Mouse (Mus musculus): ENCODE results near the gene Slc16a5.

DNA sequence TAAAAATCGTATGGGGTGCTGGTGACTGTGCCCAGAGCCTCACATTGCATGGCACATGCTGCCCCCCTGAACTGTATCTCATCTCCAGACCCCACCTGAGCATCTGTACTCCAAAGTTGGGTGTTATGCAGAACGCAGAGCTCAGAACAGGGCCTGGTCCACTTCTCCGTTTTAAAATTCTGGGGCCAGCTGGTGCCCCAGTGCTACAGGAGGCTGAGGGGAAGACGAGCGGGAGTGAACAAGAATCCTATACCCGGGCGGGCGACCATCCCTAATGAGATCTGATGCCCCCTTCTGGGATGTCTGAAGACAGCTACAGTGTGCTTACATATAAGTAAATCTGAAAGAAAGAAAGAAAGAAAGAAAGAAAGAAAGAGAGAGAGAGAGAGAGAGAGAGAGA lies 1.3 kb upstream of the Slc16a5 start:
- TF ChIP-seq POLR2A (IDR thresholded peaks at IDR 0.05; ENCODE audit: low read depth, low read length) (no peak), CTCF (conservative IDR thresholded peaks at IDR 0.05; ENCODE audit: insufficient read depth, insufficient read length, low read depth, low read length) (no peak)
